Mouse (Mus musculus) A20 (cell line): ENCODE data around the gene Cenpa.
"Not testable (repeated sequence)": the region's sequence is repeated elsewhere in the genome, so short reads cannot be mapped to it uniquely, and the experiment has no call there.

Experiments
- DNase-seq: peaks from one replicate; pipeline ENCODE4 v3.0.0-alpha.2; 2011; ENCODE audit warnings: low read depth, low spot score

The Cenpa gene

GRCm38 (mm10) chr5:30678722-30679296 is 12.2 kb downstream of the Cenpa start:
- DNase-seq, result peak; percentile 30

- DNase-seq, result no peak
Measured at GRCm38 (mm10) chr5:30679593-30679992, 13.0 kb downstream of the Cenpa start.

- DNase-seq, result no peak
Measured at GRCm38 (mm10) chr5:30681970-30682369, 15.4 kb downstream of the Cenpa start.

- peak; percentile 28 for DNase-seq
Measured at GRCm38 (mm10) chr5:30682967-30683600, 16.5 kb downstream of the Cenpa start.

- DNase-seq, result peak; percentile 38
Measured at GRCm38 (mm10) chr5:30683993-30684392, 17.4 kb downstream of the Cenpa start.

GRCm38 (mm10) chr5:30686781-30687180 is 20.2 kb downstream of the Cenpa start:
- DNase-seq, result peak; percentile 57

- DNase-seq, result no peak
Measured at GRCm38 (mm10) chr5:30700361-30701000, 33.9 kb downstream of the Cenpa start.

GRCm38 (mm10) chr5:30701373-30701772 is 34.8 kb downstream of the Cenpa start:
- DNase-seq, result not testable (repeated sequence)

GRCm38 (mm10) chr5:30701866-30702265 is 35.3 kb downstream of the Cenpa start:
- no peak for DNase-seq

GRCm38 (mm10) chr5:30709744-30710383 is 43.3 kb downstream of the Cenpa start:
- DNase-seq, result peak; percentile 79

- no peak for DNase-seq
Measured at GRCm38 (mm10) chr5:30710486-30710885, 43.9 kb downstream of the Cenpa start.

- DNase-seq, result peak; percentile 69
Measured at GRCm38 (mm10) chr5:30711147-30712001, 44.8 kb downstream of the Cenpa start, which contains the start of gene Dpysl5. Gene Dpysl5 (plus strand): TSS chr5:30711564.

GRCm38 (mm10) chr5:30712002-30712390 is 45.4 kb downstream of the Cenpa start:
- no peak for DNase-seq

- DNase-seq, result no peak
Measured at GRCm38 (mm10) chr5:30712441-30713298, 46.1 kb downstream of the Cenpa start.

- DNase-seq, result no peak
Measured at GRCm38 (mm10) chr5:30713299-30713675, 46.7 kb downstream of the Cenpa start.

GRCm38 (mm10) chr5:30713691-30714090 is 47.1 kb downstream of the Cenpa start:
- no peak for DNase-seq

GRCm38 (mm10) chr5:30716311-30716710 is 49.7 kb downstream of the Cenpa start:
- no peak for DNase-seq

- DNase-seq, result no peak
Measured at GRCm38 (mm10) chr5:30717506-30717905, 50.9 kb downstream of the Cenpa start.

- DNase-seq, result no peak
Measured at GRCm38 (mm10) chr5:30717991-30718703, 51.6 kb downstream of the Cenpa start.

- no peak for DNase-seq
Measured at GRCm38 (mm10) chr5:30721935-30722334, 55.4 kb downstream of the Cenpa start.
